Mouse (Mus musculus) hindbrain, embryonic 16.5 days (tissue): ENCODE measurements at regions not wholly inside any gene's neighbourhood (a gene's known extent, or its start where the extent isn't known, plus 50 kb on each side); places are given as distances from the start of the nearest gene placed in this dataset.

ENCODE experiments used
- ATAC-seq: fragments of 200-750 bp; cut with Nextera tagmentation; 2 replicates; pipeline ENCODE4 v1.8.0; 2017; ENCODE audit warnings: moderate TSS enrichment, moderate library complexity
- H3K27ac ChIP-seq: fragments of 300-500 bp; sonication (generic); 2 replicates; pipeline ENCODE4 v1.5.1; 2014; ENCODE audit warnings: low read depth, mild to moderate bottlenecking, control low read depth, low read length, moderate library complexity
- H3K27me3 ChIP-seq: fragments of 300-500 bp; sonication (generic); replicated peaks from 2 replicates; pipeline ENCODE4 v1.6.1; 2014; ENCODE audit warnings: low read length; ENCODE audit not compliant: control insufficient read depth, insufficient read depth
- H3K36me3 ChIP-seq: fragments of 300-500 bp; sonication (generic); 2 replicates; pipeline ENCODE4 v1.6.1; 2014; ENCODE audit warnings: mild to moderate bottlenecking, low read length, moderate library complexity, mixed read lengths; ENCODE audit not compliant: control insufficient read depth, insufficient read depth
- H3K4me1 ChIP-seq: fragments of 300-500 bp; sonication (generic); 2 replicates; pipeline ENCODE4 v1.6.1; 2014; ENCODE audit warnings: low read depth, low read length; ENCODE audit not compliant: control insufficient read depth, insufficient read depth
- H3K4me2 ChIP-seq: fragments of 300-500 bp; sonication (generic); 2 replicates; pipeline ENCODE4 v1.6.1; 2014; ENCODE audit warnings: mild to moderate bottlenecking, low read length, control low read depth, moderate library complexity
- H3K4me3 ChIP-seq: fragments of 300-500 bp; sonication (generic); 2 replicates; pipeline ENCODE4 v1.5.1; 2014; ENCODE audit warnings: mild to moderate bottlenecking, low read length, control low read depth, moderate library complexity
- H3K9ac ChIP-seq: fragments of 300-500 bp; sonication (generic); 2 replicates; pipeline ENCODE4 v1.6.1; 2014; ENCODE audit warnings: low read depth, mild to moderate bottlenecking, control low read depth, low read length, moderate library complexity
- H3K9me3 ChIP-seq: fragments of 300-500 bp; sonication (generic); 2 replicates; pipeline ENCODE4 v1.6.1; 2014; ENCODE audit warnings: mild to moderate bottlenecking, low read length, moderate library complexity; ENCODE audit not compliant: control insufficient read depth
- WGBS: fragments of 180-500 bp; shearing (Covaris S2); extraction: QIAGEN DNeasy Blood & Tissue Kit; methylation state at CpG from one replicate; pipeline ENCODE4 v1.1.7; 2014; 5-methylcytosine and 5-hydroxymethylcytosine counted together

GRCm38 (mm10) chr7:111240234-111240826, 157.5 kb upstream of the Eif4g2 start:
- Histone ChIP-seq H3K4me1 (no peaks in the 10 kb centered on the region), H3K4me3 (no peak overlapping the region), H3K36me3 (no peaks in the 10 kb centered on the region), H3K9ac (no peak overlapping the region), H3K27ac (no peak overlapping the region), H3K4me2 (no peak overlapping the region), H3K9me3 (no peaks in the 10 kb centered on the region), H3K27me3 (no peaks in the 10 kb centered on the region)
- WGBS: 53% methylated on average over 9 of the region's 9 CpGs
- no peak for ATAC-seq

DNA sequence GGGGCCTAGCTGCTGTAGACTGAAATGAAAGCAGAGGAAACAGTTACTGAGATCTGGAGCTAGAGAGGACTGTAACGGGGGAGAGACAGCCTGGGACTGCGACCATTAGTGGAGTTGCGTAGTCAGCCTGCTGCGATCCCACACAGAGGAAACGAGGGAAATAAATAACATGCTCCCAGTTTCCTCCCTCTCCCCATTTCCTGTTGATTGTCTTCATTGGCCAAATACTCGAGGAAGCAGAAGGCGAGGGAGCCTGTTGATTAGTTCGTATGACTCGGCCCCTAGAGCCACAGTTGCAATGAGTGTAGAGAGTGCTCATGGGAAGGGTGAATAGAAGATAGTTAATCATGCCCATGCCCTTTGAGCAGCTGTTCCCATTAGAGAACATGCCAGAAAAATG, 155.0 kb upstream of the Eif4g2 start:
- 79% methylated on average over 9 of the region's 9 CpGs for WGBS
- no peak overlapping the region for H3K4me2 ChIP-seq
- H3K4me3 ChIP-seq: no peak overlapping the region
- H3K9me3 ChIP-seq: no peaks in the 10 kb centered on the region
- no peaks in the 10 kb centered on the region for H3K36me3 ChIP-seq
- no peak for ATAC-seq
- H3K4me1 ChIP-seq: no peaks in the 10 kb centered on the region
- H3K27me3 ChIP-seq: no peaks in the 10 kb centered on the region
- H3K27ac ChIP-seq: no peak overlapping the region
- H3K9ac ChIP-seq: no peak overlapping the region

DNA sequence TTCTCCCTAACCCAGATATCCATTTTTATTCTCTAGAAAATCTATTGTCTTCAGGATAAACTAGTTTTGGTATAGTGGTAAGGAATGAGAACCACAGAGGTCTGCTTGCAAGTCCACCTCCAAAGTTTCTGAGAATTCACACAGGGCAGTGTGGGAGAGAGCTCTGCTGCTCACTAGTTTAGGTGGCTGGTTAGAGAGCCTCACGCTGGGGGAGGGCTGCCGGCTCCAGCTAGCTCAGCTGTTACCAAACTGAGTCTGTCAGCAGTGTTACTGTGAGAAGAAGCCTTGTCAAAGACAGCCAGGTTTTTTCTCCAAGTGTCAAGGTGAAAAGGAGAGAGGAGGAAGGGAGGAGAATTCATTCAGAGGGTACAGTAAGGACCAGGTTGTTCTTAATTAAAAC, 147.8 kb upstream of the Eif4g2 start:
- no peak overlapping the region for H3K27ac ChIP-seq
- ATAC-seq: no peak
- no peak overlapping the region for H3K4me3 ChIP-seq
- 80% methylated on average over 2 of the region's 2 CpGs for WGBS
- H3K36me3 ChIP-seq: no peaks in the 10 kb centered on the region
- H3K27me3 ChIP-seq: no peaks in the 10 kb centered on the region
- no peaks in the 10 kb centered on the region for H3K9me3 ChIP-seq
- H3K4me2 ChIP-seq: no peak overlapping the region
- no peak overlapping the region for H3K9ac ChIP-seq
- H3K4me1 ChIP-seq: no peaks in the 10 kb centered on the region

DNA sequence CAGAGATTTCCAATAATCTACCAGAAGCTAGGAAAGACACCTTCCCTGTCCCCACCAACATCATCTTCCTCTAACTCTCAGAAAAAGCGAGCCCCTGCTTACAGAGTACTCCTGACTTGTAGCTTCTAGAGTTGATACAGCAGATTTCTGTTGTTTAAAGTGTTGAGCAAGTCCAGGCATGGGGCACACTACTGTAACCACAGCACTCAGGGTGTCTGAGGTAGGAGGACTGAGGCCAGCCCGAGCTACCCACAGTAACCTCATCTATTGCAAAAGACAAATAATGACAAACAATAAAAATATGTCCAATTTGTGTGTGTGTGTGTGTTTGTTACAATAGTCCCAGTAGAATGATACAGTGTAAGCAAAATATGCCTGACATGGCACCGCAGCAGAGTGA, 144.3 kb upstream of the Eif4g2 start:
- WGBS: 80% methylated on average over 3 of the region's 3 CpGs

GRCm38 (mm10) chr7:111226026-111226656, 143.3 kb upstream of the Eif4g2 start:
- ATAC-seq: no peak

More for the DNA sequence above, 144.3 kb upstream of the Eif4g2 start:
- H3K27me3 ChIP-seq: no peaks in the 10 kb centered on the region
- no peak overlapping the region for H3K4me3 ChIP-seq
- no peak overlapping the region for H3K9ac ChIP-seq
- H3K36me3 ChIP-seq: no peaks in the 10 kb centered on the region
- no peak for ATAC-seq
- H3K4me1 ChIP-seq: no peaks in the 10 kb centered on the region
- H3K27ac ChIP-seq: no peak overlapping the region
- no peaks in the 10 kb centered on the region for H3K9me3 ChIP-seq
- H3K4me2 ChIP-seq: no peak overlapping the region

GRCm38 (mm10) chr7:111215586-111215985, 132.8 kb upstream of the Eif4g2 start:
- Histone ChIP-seq H3K27me3 (no peaks in the 10 kb centered on the region), H3K9ac (no peak overlapping the region), H3K4me3 (no peak overlapping the region), H3K36me3 (no peaks in the 10 kb centered on the region), H3K9me3 (no peaks in the 10 kb centered on the region), H3K4me2 (no peak overlapping the region), H3K4me1 (peaks cover 3% of the 10 kb centered on the region), H3K27ac (no peak overlapping the region)
- no peak for ATAC-seq
- WGBS: 89% methylated on average over 5 of the region's 5 CpGs

More at GRCm38 (mm10) chr7:111226026-111226656, 143.3 kb upstream of the Eif4g2 start:
- Histone ChIP-seq H3K36me3 (no peaks in the 10 kb centered on the region), H3K4me1 (no peaks in the 10 kb centered on the region), H3K27ac (no peak overlapping the region), H3K4me3 (no peak overlapping the region), H3K4me2 (no peak overlapping the region), H3K9me3 (no peaks in the 10 kb centered on the region), H3K9ac (no peak overlapping the region), H3K27me3 (no peaks in the 10 kb centered on the region)
- WGBS: 89% methylated on average over 1 of the region's 1 CpGs

- H3K9me3 ChIP-seq: no peaks in the 10 kb centered on the region
- peaks cover 3% of the 10 kb centered on the region for H3K4me1 ChIP-seq
- H3K27me3 ChIP-seq: no peaks in the 10 kb centered on the region
- H3K4me2 ChIP-seq: no peak overlapping the region
- no peaks in the 10 kb centered on the region for H3K36me3 ChIP-seq
- no peak for ATAC-seq
- no peak overlapping the region for H3K27ac ChIP-seq
- no peak overlapping the region for H3K4me3 ChIP-seq
- 80% methylated on average over 6 of the region's 6 CpGs for WGBS
- H3K9ac ChIP-seq: no peak overlapping the region
Observed at GRCm38 (mm10) chr7:111214226-111214906, 131.5 kb upstream of the Eif4g2 start.

- 49% methylated on average over 5 of the region's 5 CpGs for whole genome bisulfite sequencing
- no peaks in the 10 kb centered on the region for H3K36me3 ChIP-seq
Observed at GRCm38 (mm10) chr7:111212188-111212587, 129.4 kb upstream of the Eif4g2 start.

DNA sequence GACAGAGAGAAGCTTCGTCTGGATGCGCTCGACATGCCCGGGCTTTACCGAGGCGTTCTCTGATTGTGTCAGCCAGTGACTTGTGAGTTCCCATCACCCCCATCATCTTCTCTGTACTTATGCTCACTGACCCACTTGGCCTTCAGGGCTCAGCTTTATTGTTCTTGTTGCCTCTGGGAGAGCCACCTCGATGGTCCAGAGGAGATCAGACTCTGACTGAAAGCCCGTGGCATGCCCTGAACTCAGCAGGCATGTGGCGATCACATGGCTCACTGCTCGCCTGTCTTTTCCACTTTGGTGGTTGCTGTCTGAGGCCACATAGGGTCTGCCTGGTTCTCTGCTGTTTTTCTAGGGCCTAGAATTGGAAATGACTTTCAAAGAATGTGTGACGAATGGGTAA, 128.8 kb upstream of the Eif4g2 start:
- no peaks in the 10 kb centered on the region for H3K36me3 ChIP-seq
- no peak overlapping the region for H3K27ac ChIP-seq
- H3K27me3 ChIP-seq: no peaks in the 10 kb centered on the region
- H3K4me1 ChIP-seq: peaks cover 3% of the 10 kb centered on the region
- no peak overlapping the region for H3K9ac ChIP-seq
- peak; percentile 37; the same call in 1 of the 2 replicates for ATAC-seq
- H3K4me2 ChIP-seq: no peak overlapping the region
- WGBS: 53% methylated on average over 11 of the region's 11 CpGs
- H3K9me3 ChIP-seq: no peaks in the 10 kb centered on the region
- no peak overlapping the region for H3K4me3 ChIP-seq

More at GRCm38 (mm10) chr7:111212188-111212587, 129.4 kb upstream of the Eif4g2 start:
- Histone ChIP-seq H3K4me3 (no peak overlapping the region), H3K4me2 (no peak overlapping the region), H3K9ac (no peak overlapping the region), H3K9me3 (no peaks in the 10 kb centered on the region), H3K27me3 (no peaks in the 10 kb centered on the region), H3K27ac (no peak overlapping the region), H3K4me1 (peaks cover 3% of the 10 kb centered on the region)
- ATAC-seq: no peak
